Mouse (Mus musculus) forebrain, embryonic 10.5 days (tissue): ENCODE measurements around the gene Zic1. TPM values are rescaled to one million over a fixed set of nuclear protein-coding genes. Genes with fewer than 3 reads are reported as not detected.

ENCODE experiments used
- DNase-seq: peaks from one replicate; pipeline ENCODE4 v3.0.0-alpha.2; 2017; ENCODE audit warnings: low spot score; ENCODE audit errors: extremely low spot score
- H3K27ac ChIP-seq: fragments of 300-500 bp; sonication (generic); 2 replicates; pipeline ENCODE4 v1.5.1; 2016; ENCODE audit warnings: mild to moderate bottlenecking
- H3K27me3 ChIP-seq: fragments of 300-500 bp; sonication (generic); 2 replicates; pipeline ENCODE4 v1.6.1; 2016; ENCODE audit warnings: mild to moderate bottlenecking; ENCODE audit not compliant: poor library complexity, severe bottlenecking
- H3K36me3 ChIP-seq: fragments of 300-500 bp; sonication (generic); replicated peaks from 2 replicates; pipeline ENCODE4 v1.6.1; 2016; ENCODE audit warnings: mild to moderate bottlenecking, moderate library complexity
- H3K4me1 ChIP-seq: fragments of 300-500 bp; sonication (generic); 2 replicates; pipeline ENCODE4 v1.6.1; 2016
- H3K4me3 ChIP-seq: fragments of 300-500 bp; sonication (generic); 2 replicates; pipeline ENCODE4 v1.5.1; 2016; ENCODE audit warnings: mild to moderate bottlenecking, moderate library complexity
- H3K9me3 ChIP-seq: fragments of 300-500 bp; sonication (generic); 2 replicates; pipeline ENCODE4 v1.6.1; 2016; ENCODE audit warnings: mild to moderate bottlenecking, moderate library complexity
- WGBS: fragments of 180-500 bp; shearing (Covaris S2); methylation state at CpG from one replicate; pipeline ENCODE4 v1.1.7; 2016; 5-methylcytosine and 5-hydroxymethylcytosine counted together
- polyA plus RNA-seq: library from polyadenylated mRNA; unstranded; fragments of >200 nt; fragmentation: Nextera tagmentation; extraction: Ambion mirVana; gene quantifications from 2 replicates; pipeline ENCODE4 v1.2.1, GENCODE M21; 2016

The Zic1 gene
- polyA plus RNA-seq, 1 experiment from 2014 or later = 8.9 TPM

- Histone ChIP-seq H3K4me3 (peak overlapping the region; percentile 85), H3K4me1 (peaks cover 71% of the 10 kb centered on the region), H3K9me3 (no peaks in the 10 kb centered on the region), H3K36me3 (no peaks in the 10 kb centered on the region), H3K27me3 (peaks cover 100% of the 10 kb centered on the region), H3K27ac (peak overlapping the region; percentile 98)
- 13% methylated on average over 6 of the region's 6 CpGs for WGBS
- DNase-seq = peak; percentile 31
These were observed 4.6 kb upstream of the Zic1 start for GRCm38 (mm10) chr9:91370191-91370708.

GRCm38 (mm10) chr9:91369293-91369991 is 3.8 kb upstream of the Zic1 start:
- H3K4me3 ChIP-seq = peak overlapping the region; percentile 85

GRCm38 (mm10) chr9:91368946-91369292 is 3.3 kb upstream of the Zic1 start:
- Histone ChIP-seq H3K36me3 (peaks cover 6% of the 10 kb centered on the region), H3K27ac (peak overlapping the region; percentile 98), H3K27me3 (peaks cover 100% of the 10 kb centered on the region), H3K4me1 (peaks cover 74% of the 10 kb centered on the region), H3K4me3 (peak overlapping the region; percentile 85), H3K9me3 (no peaks in the 10 kb centered on the region)
- no peak for DNase-seq
- 3% methylated on average over 13 of the region's 13 CpGs for WGBS

More at GRCm38 (mm10) chr9:91369293-91369991, 3.8 kb upstream of the Zic1 start:
- peaks cover 100% of the 10 kb centered on the region for H3K27me3 ChIP-seq
- peak; percentile 42 for DNase-seq
- no peaks in the 10 kb centered on the region for H3K9me3 ChIP-seq
- 3% methylated on average over 26 of the region's 26 CpGs for WGBS
- H3K27ac ChIP-seq = peak overlapping the region; percentile 98
- peaks cover 73% of the 10 kb centered on the region for H3K4me1 ChIP-seq
- peaks cover 1% of the 10 kb centered on the region for H3K36me3 ChIP-seq

GRCm38 (mm10) chr9:91368150-91368549 is 2.5 kb upstream of the Zic1 start:
- WGBS = 5% methylated on average over 3 of the region's 3 CpGs
- peaks cover 75% of the 10 kb centered on the region for H3K4me1 ChIP-seq
- no peaks in the 10 kb centered on the region for H3K9me3 ChIP-seq
- H3K27ac ChIP-seq = peak overlapping the region; percentile 98
- peaks cover 14% of the 10 kb centered on the region for H3K36me3 ChIP-seq
- DNase-seq = peak; percentile 39
- peak overlapping the region; percentile 85 for H3K4me3 ChIP-seq
- peaks cover 100% of the 10 kb centered on the region for H3K27me3 ChIP-seq

- Histone ChIP-seq H3K9me3 (no peaks in the 10 kb centered on the region), H3K36me3 (peaks cover 24% of the 10 kb centered on the region), H3K4me3 (peak overlapping the region; percentile 85), H3K4me1 (peaks cover 77% of the 10 kb centered on the region), H3K27ac (peak overlapping the region; percentile 98), H3K27me3 (peaks cover 100% of the 10 kb centered on the region)
- under 1% methylated on average over 30 of the region's 30 CpGs for WGBS
- peak; percentile 39 for DNase-seq
These were observed 1.6 kb upstream of the Zic1 start for GRCm38 (mm10) chr9:91366999-91367811.

- H3K27me3 ChIP-seq = peaks cover 100% of the 10 kb centered on the region
- 0% methylated on average over 17 of the region's 18 CpGs for WGBS
- peaks cover 31% of the 10 kb centered on the region for H3K36me3 ChIP-seq
- DNase-seq = peak; percentile 68
- H3K4me1 ChIP-seq = peaks cover 81% of the 10 kb centered on the region
- peak overlapping the region; percentile 98 for H3K27ac ChIP-seq
- no peaks in the 10 kb centered on the region for H3K9me3 ChIP-seq
- H3K4me3 ChIP-seq = peak overlapping the region; percentile 85
These were observed 802 bp upstream of the Zic1 start for GRCm38 (mm10) chr9:91366226-91366998.

- DNase-seq = peak; percentile 79
- peaks cover 39% of the 10 kb centered on the region for H3K36me3 ChIP-seq
These were observed 574 bp downstream of the Zic1 start for GRCm38 (mm10) chr9:91364971-91365501.

GRCm38 (mm10) chr9:91364127-91364970 is 1.3 kb downstream of the Zic1 start:
- peaks cover 100% of the 10 kb centered on the region for H3K27me3 ChIP-seq
- H3K9me3 ChIP-seq = no peaks in the 10 kb centered on the region
- DNase-seq = peak; percentile 49
- peaks cover 40% of the 10 kb centered on the region for H3K36me3 ChIP-seq
- peak overlapping the region; percentile 98 for H3K27ac ChIP-seq
- under 1% methylated on average over 74 of the region's 77 CpGs for WGBS
- H3K4me3 ChIP-seq = peak overlapping the region; percentile 85
- peaks cover 70% of the 10 kb centered on the region for H3K4me1 ChIP-seq

More at GRCm38 (mm10) chr9:91364971-91365501, 574 bp downstream of the Zic1 start:
- peaks cover 75% of the 10 kb centered on the region for H3K4me1 ChIP-seq
- H3K4me3 ChIP-seq = peak overlapping the region; percentile 85
- peaks cover 100% of the 10 kb centered on the region for H3K27me3 ChIP-seq
- H3K27ac ChIP-seq = peak overlapping the region; percentile 98
- H3K9me3 ChIP-seq = no peaks in the 10 kb centered on the region
- under 1% methylated on average over 42 of the region's 42 CpGs for WGBS

- Histone ChIP-seq H3K27ac (peak overlapping the region; percentile 98), H3K27me3 (peaks cover 100% of the 10 kb centered on the region), H3K4me1 (peaks cover 68% of the 10 kb centered on the region), H3K4me3 (peak overlapping the region; percentile 85), H3K9me3 (no peaks in the 10 kb centered on the region), H3K36me3 (peaks cover 43% of the 10 kb centered on the region)
- no peak for DNase-seq
- under 1% methylated on average over 7 of the region's 7 CpGs for WGBS
These were observed 1.8 kb downstream of the Zic1 start for GRCm38 (mm10) chr9:91363814-91364126.

- no peak for DNase-seq
- 1% methylated on average over 14 of the region's 14 CpGs for WGBS
- Histone ChIP-seq H3K36me3 (peaks cover 43% of the 10 kb centered on the region), H3K4me3 (peak overlapping the region; percentile 85), H3K27ac (peak overlapping the region; percentile 98), H3K27me3 (peaks cover 100% of the 10 kb centered on the region), H3K9me3 (no peaks in the 10 kb centered on the region), H3K4me1 (peaks cover 62% of the 10 kb centered on the region)
These were observed 2.4 kb downstream of the Zic1 start for GRCm38 (mm10) chr9:91363011-91363730.
